ENCODE assay signal across 8 mouse cellular contexts in the genomic region with DNA sequence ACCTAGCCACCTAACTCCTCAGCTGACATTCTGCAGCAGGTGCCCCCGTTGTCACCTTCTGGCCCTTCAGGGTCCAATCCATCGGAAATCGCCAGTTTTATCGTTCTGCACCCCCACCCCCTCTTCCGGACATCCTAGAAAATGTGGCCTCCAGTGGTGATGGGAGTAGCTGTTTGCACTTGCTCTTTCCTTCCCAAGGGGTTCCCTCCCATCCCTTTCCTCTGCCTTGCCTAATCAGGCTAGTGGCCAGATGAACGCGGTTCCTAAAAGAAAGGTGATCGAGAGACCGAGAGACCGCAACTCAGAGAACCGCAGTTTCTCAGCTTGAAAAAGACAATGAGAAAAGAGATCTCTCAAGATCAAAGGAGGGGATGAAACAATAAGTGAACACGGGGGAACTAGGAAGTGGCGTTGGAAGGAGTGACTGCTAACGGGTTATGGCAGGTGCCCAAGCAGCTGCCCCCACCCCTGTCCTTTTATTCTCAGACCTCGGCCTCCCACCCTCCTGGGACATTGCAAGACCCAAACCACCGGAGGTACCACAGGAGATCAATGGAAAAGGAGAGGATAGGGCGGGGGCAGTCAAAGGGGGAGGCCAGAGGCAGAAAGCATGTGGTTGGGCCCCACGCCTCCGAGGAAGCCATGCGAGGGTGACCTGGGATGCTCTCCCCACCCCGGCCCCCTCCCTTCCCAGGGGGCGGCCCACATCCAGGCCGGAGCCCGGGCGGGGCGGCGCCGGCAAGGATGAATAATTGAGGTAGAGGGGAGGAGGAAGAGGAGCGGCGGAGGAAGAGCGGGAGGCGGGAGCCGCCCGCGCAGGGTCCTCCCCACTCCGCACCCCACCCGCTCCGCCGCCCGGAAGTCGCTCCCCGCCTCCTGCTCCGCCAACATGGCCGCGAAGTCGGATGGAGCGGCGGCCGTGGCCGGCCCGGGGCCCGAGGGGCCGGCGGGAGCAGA. TPM values are rescaled to one million over a fixed set of nuclear protein-coding genes. Genes with fewer than 3 reads are reported as not detected.
DNase-seq lines count a peak whose midpoint lies in the region; ATAC-seq and TF ChIP-seq lines count a peak whose summit lies in the region.

TSS of gene Xkr7 (plus strand) at position 727 of the 957 bp plus-strand sequence.

- peaks cover 10% of the 10 kb centered on the region for H3K4me1 ChIP-seq in kidney, embryonic 16.5 days (ENCODE audit: insufficient read depth, low read length)
- H3K4me1 ChIP-seq in embryonic facial prominence, embryonic 13.5 days, result peaks cover 10% of the 10 kb centered on the region
- H3K4me1 ChIP-seq in limb, embryonic 13.5 days, result peaks cover 7% of the 10 kb centered on the region
- peaks cover 2% of the 10 kb centered on the region; the same call in 1 of the 2 replicates for H3K4me1 ChIP-seq in small intestine, adult 2 months (ENCODE audit: control insufficient read depth, insufficient read depth, insufficient read length, low read length)

- peaks cover 44% of the 10 kb centered on the region for H3K27me3 ChIP-seq in kidney, embryonic 16.5 days (ENCODE audit: insufficient read depth, low read length)
- H3K27me3 ChIP-seq in embryonic facial prominence, embryonic 13.5 days, result peaks cover 74% of the 10 kb centered on the region
- peaks cover 92% of the 10 kb centered on the region for H3K27me3 ChIP-seq in limb, embryonic 13.5 days
- H3K27me3 ChIP-seq in small intestine, adult 2 months (ENCODE audit: control insufficient read depth, insufficient read depth, low read length), result peaks cover 18% of the 10 kb centered on the region

- no peaks in the 10 kb centered on the region for H3K36me3 ChIP-seq in kidney, embryonic 16.5 days (ENCODE audit: insufficient read depth, low read length)
- H3K36me3 ChIP-seq in embryonic facial prominence, embryonic 13.5 days, result no peaks in the 10 kb centered on the region
- H3K36me3 ChIP-seq in limb, embryonic 13.5 days, result no peaks in the 10 kb centered on the region
- no peaks in the 10 kb centered on the region for H3K36me3 ChIP-seq in small intestine, adult 2 months (ENCODE audit: control insufficient read depth, insufficient read depth, low read length)

- H3K4me3 ChIP-seq in kidney, embryonic 16.5 days (ENCODE audit: low read length), result peak within 1 kb of the TSS; percentile 50
- H3K4me3 ChIP-seq in embryonic facial prominence, embryonic 13.5 days, result peak within 1 kb of the TSS; percentile 50
- peak within 1 kb of the TSS; percentile 48 for H3K4me3 ChIP-seq in limb, embryonic 13.5 days
- H3K4me3 ChIP-seq in small intestine, adult 2 months (ENCODE audit: low read depth, low read length), result 0 out of 2 replicates have a peak within 1 kb of the TSS, but pooled peaks have one; percentile 6

- no peaks in the 10 kb centered on the region for H3K9me3 ChIP-seq in kidney, embryonic 16.5 days (ENCODE audit: low read length)
- no peaks in the 10 kb centered on the region for H3K9me3 ChIP-seq in embryonic facial prominence, embryonic 13.5 days
- H3K9me3 ChIP-seq in limb, embryonic 13.5 days, result no peaks in the 10 kb centered on the region

- intact Hi-C loops in heart, postnatal 10 days (cut with DNase I), result no loop called here

- H3K9ac ChIP-seq in kidney, embryonic 16.5 days (replicated peaks; ENCODE audit: low read length), result no peak within 1 kb of the TSS
- H3K9ac ChIP-seq in embryonic facial prominence, embryonic 13.5 days, result no peak within 1 kb of the TSS
- H3K9ac ChIP-seq in limb, embryonic 13.5 days, result no peak within 1 kb of the TSS

- no peak within 1 kb of the TSS for H3K27ac ChIP-seq in kidney, embryonic 16.5 days (ENCODE audit: low read length)
- no peak within 1 kb of the TSS for H3K27ac ChIP-seq in embryonic facial prominence, embryonic 13.5 days
- no peak within 1 kb of the TSS for H3K27ac ChIP-seq in limb, embryonic 13.5 days
- no peak within 1 kb of the TSS for H3K27ac ChIP-seq in small intestine, adult 2 months (ENCODE audit: insufficient read depth, low read depth, low read length)

- peak within 1 kb of the TSS; percentile 88 for H3K4me2 ChIP-seq in kidney, embryonic 16.5 days (replicated peaks; ENCODE audit: low read depth, low read length)
- H3K4me2 ChIP-seq in embryonic facial prominence, embryonic 13.5 days, result peak within 1 kb of the TSS; percentile 89
- H3K4me2 ChIP-seq in limb, embryonic 13.5 days (replicated peaks), result peak within 1 kb of the TSS; percentile 81

- no peak for DNase-seq in kidney, adult 11 months
- peak; percentile 86 for DNase-seq in brain, embryonic 14.5 days (ENCODE audit: low read depth)
- DNase-seq in heart, postnatal 10 days, result no peak

- TF ChIP-seq CTCF in brain, embryonic 14.5 days (IDR thresholded peaks at IDR 0.05; ENCODE audit: borderline replicate concordance, extremely low read depth, insufficient read depth, insufficient read length), result no peak
- TF ChIP-seq CTCF in small intestine, adult 2 months (IDR thresholded peaks at IDR 0.05; ENCODE audit: extremely low read depth, insufficient read length, insufficient replicate concordance, low read depth, low read length), result no peak

- TF ChIP-seq POLR2A in brain, embryonic 14.5 days (IDR thresholded peaks at IDR 0.05; ENCODE audit: borderline replicate concordance, extremely low read depth, insufficient read depth, insufficient read length, poor library complexity, severe bottlenecking), result peak; percentile 63
- TF ChIP-seq POLR2A in small intestine, adult 2 months (IDR thresholded peaks at IDR 0.05; ENCODE audit: low read depth, low read length), result no peak

- peak; percentile 55 for ATAC-seq in kidney, embryonic 16.5 days (ENCODE audit: low FRiP score, low TSS enrichment)
- ATAC-seq in embryonic facial prominence, embryonic 13.5 days (ENCODE audit: insufficient number of reproducible peaks, insufficient read depth, low FRiP score, low TSS enrichment, low read depth), result no peak
- ATAC-seq in limb, embryonic 13.5 days (ENCODE audit: low FRiP score, low read depth), result peak; percentile 15; the same call in 1 of the 2 replicates
- ATAC-seq in activated CD4-positive, CD25-positive, alpha-beta regulatory T cell, adult 4 months, result no peak

- 1% methylated on average over 32 of the region's 54 CpGs for WGBS in kidney, embryonic 16.5 days
- 1% methylated on average over 45 of the region's 54 CpGs for WGBS in embryonic facial prominence, embryonic 13.5 days
- WGBS in limb, embryonic 13.5 days, result 2% methylated on average over 29 of the region's 54 CpGs
- WGBS in small intestine, adult 2 months, result 6% methylated on average over 37 of the region's 54 CpGs

RNA-seq across cellular contexts. Expression of gene Xkr7, which starts in this region (rescaled TPM):
- polyA plus RNA-seq in kidney, embryonic 16.5 days (2015; fragmentation: Nextera tagmentation; extraction: Ambion mirVana), result not detected in 2 replicates
- polyA plus RNA-seq in brain, embryonic 14.5 days (2012; rRNA removed), result 12.0 and 18.3 TPM in 2 replicates
- 0.12 TPM in 1 of 2 replicates, not detected in the other for polyA plus RNA-seq in embryonic facial prominence, embryonic 13.5 days (2015; fragmentation: Nextera tagmentation; extraction: Ambion mirVana)
- not detected in 2 replicates for polyA plus RNA-seq in limb, embryonic 13.5 days (2015; fragmentation: Nextera tagmentation; extraction: Ambion mirVana)
- 0.09 and 0.15 TPM in 2 replicates for polyA plus RNA-seq in small intestine, adult 2 months (2012; rRNA removed)
- not detected for polyA plus RNA-seq in activated CD4-positive, CD25-positive, alpha-beta regulatory T cell, adult 4 months (2017; shearing (Covaris generic))
- total RNA-seq in heart, postnatal 10 days (2021), result not detected

Comparison
In these comparisons a context has a peak if more than half of its experiments do, and no peak if none do; other contexts are left out.
1. RNA of gene Xkr7 (polyA plus RNA-seq): 12.0 to 18.3 TPM in brain, embryonic 14.5 days; 0.09 to 0.15 TPM in small intestine, adult 2 months, 0.12 TPM in embryonic facial prominence, embryonic 13.5 days, not detected in kidney, embryonic 16.5 days, not detected in limb, embryonic 13.5 days and not detected in activated CD4-positive, CD25-positive, alpha-beta regulatory T cell, adult 4 months; every median in the first group is over 10 times any median in the second.
2. Peak in ATAC-seq, H3K4me3 ChIP-seq and H3K4me2 ChIP-seq in kidney, embryonic 16.5 days; RNA of the gene not detected or under 1 TPM.
3. Peak in ATAC-seq, H3K4me3 ChIP-seq and H3K4me2 ChIP-seq in limb, embryonic 13.5 days; RNA of the gene not detected or under 1 TPM.
4. Peak in every context shown above with its lines, with median percentiles within 50 percentile points of each other: H3K4me2 ChIP-seq and H3K4me3 ChIP-seq.